ENCODE assay signal across 13 mouse cellular contexts in the genomic region with DNA sequence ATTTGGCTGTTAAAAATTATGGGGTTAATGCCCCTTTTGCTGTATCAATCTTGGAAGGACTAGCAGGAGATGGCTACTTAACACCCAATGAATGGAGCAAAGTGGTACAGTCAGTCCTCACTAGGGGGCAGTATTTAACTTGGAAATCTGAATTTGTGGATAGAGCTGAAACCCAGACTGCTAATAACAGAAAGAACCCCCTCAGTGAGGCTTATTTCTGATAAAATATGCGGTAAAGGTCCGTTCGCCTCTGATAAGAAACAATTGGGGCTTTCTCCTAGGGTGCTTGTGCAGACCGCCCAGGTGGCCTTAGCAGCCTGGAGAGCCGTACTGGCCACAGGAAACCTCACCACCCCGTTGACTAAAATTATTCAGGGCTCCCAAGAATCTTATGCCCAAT. TPM values are rescaled to one million over a fixed set of nuclear protein-coding genes. Genes with fewer than 3 reads are reported as not detected.
DNase-seq lines count a peak whose midpoint lies in the region; ATAC-seq and TF ChIP-seq lines count a peak whose summit lies in the region.
"Had no signal": no experiment of that assay in that cellular context is flagged by ENCODE, and none has a peak within 500 bp of the region (broad histone marks: within the 10 kb centered on the region; RNA-seq: fewer than 3 reads in every experiment).

No protein-coding gene starts in this region.

- TF ChIP-seq CTCF in brain, embryonic 14.5 days (IDR thresholded peaks at IDR 0.05; ENCODE audit: borderline replicate concordance, extremely low read depth, insufficient read depth, insufficient read length): no peak; the same call in 1 of the 2 replicates
- TF ChIP-seq CTCF in thymus, adult 2 months (IDR thresholded peaks at IDR 0.05; ENCODE audit: borderline replicate concordance, control insufficient read depth, extremely low read depth, insufficient read depth, low read length, poor library complexity): no peak

- H3K4me3 ChIP-seq in heart, embryonic 11.5 days (ENCODE audit: low read depth, low read length): no peak overlapping the region
- H3K4me3 ChIP-seq in liver, embryonic 11.5 days (ENCODE audit: low read depth, low read length): no peak overlapping the region
- H3K4me3 ChIP-seq in thymus, adult 2 months (ENCODE audit: control insufficient read depth, insufficient read depth, low read length): no peak overlapping the region

- WGBS in heart, embryonic 11.5 days (ENCODE audit: insufficient replicate concordance): 35% methylated on average over 6 of the region's 6 CpGs
- 38% methylated on average over 6 of the region's 6 CpGs for WGBS in liver, embryonic 11.5 days
- WGBS in thymus, adult 2 months: 49% methylated on average over 6 of the region's 6 CpGs

- H3K36me3 ChIP-seq in heart, embryonic 11.5 days (ENCODE audit: control insufficient read depth, insufficient read depth, low read length): no peaks in the 10 kb centered on the region
- no peaks in the 10 kb centered on the region for H3K36me3 ChIP-seq in liver, embryonic 11.5 days (ENCODE audit: control insufficient read depth, insufficient read depth, low read length)
- H3K36me3 ChIP-seq in thymus, adult 2 months (ENCODE audit: control insufficient read depth, insufficient read depth, low read length): no peaks in the 10 kb centered on the region

- ATAC-seq in heart, embryonic 11.5 days (replicated peaks; ENCODE audit: insufficient number of reproducible peaks, low FRiP score, low TSS enrichment): no peak
- ATAC-seq in liver, embryonic 11.5 days (replicated peaks; ENCODE audit: low FRiP score): 0 out of 2 replicates have a peak, but pooled peaks have one; percentile 34
- peak; percentile 57 for ATAC-seq in megakaryocyte-erythroid progenitor cell, adult 5-6 weeks (replicated peaks; ENCODE audit: low FRiP score, low TSS enrichment, poor library complexity, severe bottlenecking)
- ATAC-seq: inflammation-experienced regulatory T-cells, adult 6 months had no signal

- TF ChIP-seq POLR2A in brain, embryonic 14.5 days (IDR thresholded peaks at IDR 0.05; ENCODE audit: borderline replicate concordance, extremely low read depth, insufficient read depth, insufficient read length, poor library complexity, severe bottlenecking): no peak
- TF ChIP-seq POLR2A in thymus, adult 2 months (IDR thresholded peaks at IDR 0.05; ENCODE audit: control insufficient read depth, extremely low read depth, insufficient read depth, low read length, poor library complexity): no peak

- peak overlapping the region; percentile 16; the same call in 1 of the 2 replicates for H3K4me2 ChIP-seq in heart, embryonic 11.5 days
- H3K4me2 ChIP-seq in liver, embryonic 11.5 days: no peak overlapping the region

- H3K4me1 ChIP-seq in heart, embryonic 11.5 days (ENCODE audit: control insufficient read depth, insufficient read depth, low read length): no peaks in the 10 kb centered on the region
- H3K4me1 ChIP-seq in liver, embryonic 11.5 days (replicated peaks; ENCODE audit: control insufficient read depth, insufficient read depth, low read length): no peaks in the 10 kb centered on the region
- no peaks in the 10 kb centered on the region for H3K4me1 ChIP-seq in thymus, adult 2 months (replicated peaks; ENCODE audit: control insufficient read depth, insufficient read depth, low read length)

- no peak for DNase-seq in heart, adult 9 months (ENCODE audit: low spot score in 2 of 2)
- no peak for DNase-seq in liver, embryonic 11.5 days (ENCODE audit: low spot score)
- no peak for DNase-seq in liver
- peak; percentile 24 for DNase-seq in brain, embryonic 14.5 days (ENCODE audit: low read depth)
- no peak for DNase-seq in thymus, adult 2 months
- no peak for DNase-seq in spleen, adult 18-20 months
- DNase-seq: gastrocnemius, postnatal 25 days; thymus, adult 18-20 months had no signal

- H3K27me3 ChIP-seq in heart, embryonic 11.5 days (ENCODE audit: control insufficient read depth, insufficient read depth, low read length): no peaks in the 10 kb centered on the region
- no peaks in the 10 kb centered on the region for H3K27me3 ChIP-seq in liver, embryonic 11.5 days (replicated peaks; ENCODE audit: control insufficient read depth, insufficient read depth, low read length)
- H3K27me3 ChIP-seq in thymus, adult 2 months (ENCODE audit: control insufficient read depth, insufficient read depth, low read length): no peaks in the 10 kb centered on the region

- no peak overlapping the region for H3K9ac ChIP-seq in heart, embryonic 11.5 days (ENCODE audit: low read depth, low read length)
- no peak overlapping the region for H3K9ac ChIP-seq in liver, embryonic 11.5 days (ENCODE audit: low read depth, low read length)

- no peaks in the 10 kb centered on the region for H3K9me3 ChIP-seq in heart, embryonic 11.5 days (replicated peaks; ENCODE audit: control insufficient read depth, low read length)
- no peaks in the 10 kb centered on the region for H3K9me3 ChIP-seq in liver, embryonic 11.5 days (ENCODE audit: control insufficient read depth, low read length)

- no peak overlapping the region for H3K27ac ChIP-seq in heart, embryonic 11.5 days (ENCODE audit: low read depth, low read length)
- H3K27ac ChIP-seq in liver, embryonic 11.5 days (ENCODE audit: low read depth, low read length): no peak overlapping the region
- no peak overlapping the region for H3K27ac ChIP-seq in thymus, adult 2 months (ENCODE audit: control insufficient read depth, insufficient read depth, low read length)

RNA-seq across cellular contexts. Expression of a gene that starts 6.5 kb away (rescaled TPM):
- polyA plus RNA-seq in heart, embryonic 11.5 days (2014; fragmentation: Nextera tagmentation; extraction: Ambion mirVana): not detected in 2 replicates
- not detected in 2 replicates for polyA plus RNA-seq in liver, embryonic 11.5 days (2014; fragmentation: Nextera tagmentation; extraction: Ambion mirVana)
- polyA plus RNA-seq in brain, embryonic 14.5 days (2012; rRNA removed): not detected in 2 replicates
- total RNA-seq in megakaryocyte-erythroid progenitor cell, adult 5-6 weeks (2014; fragmentation: Nextera tagmentation): not detected in 2 replicates
- total RNA-seq in megakaryocyte-erythroid progenitor cell, adult 5-6 weeks (2017): not detected in 2 replicates
- polyA plus RNA-seq in thymus, adult 2 months (2012; rRNA removed): not detected in 2 replicates
- total RNA-seq: gastrocnemius, postnatal 25 days; monocyte, adult 5-6 weeks had no signal
- polyA plus RNA-seq: limb, embryonic 14.5 days had no signal

RNA-seq across cellular contexts. Expression of a gene that starts 45.4 kb away (rescaled TPM):
- polyA plus RNA-seq in heart, embryonic 11.5 days (2014; fragmentation: Nextera tagmentation; extraction: Ambion mirVana): not detected in 2 replicates
- not detected in 2 replicates for polyA plus RNA-seq in liver, embryonic 11.5 days (2014; fragmentation: Nextera tagmentation; extraction: Ambion mirVana)
- not detected in 2 replicates for polyA plus RNA-seq in brain, embryonic 14.5 days (2012; rRNA removed)
- not detected in 2 replicates for total RNA-seq in megakaryocyte-erythroid progenitor cell, adult 5-6 weeks (2014; fragmentation: Nextera tagmentation)
- not detected in 2 replicates for total RNA-seq in megakaryocyte-erythroid progenitor cell, adult 5-6 weeks (2017)
- not detected in 2 replicates for polyA plus RNA-seq in thymus, adult 2 months (2012; rRNA removed)
- total RNA-seq: gastrocnemius, postnatal 25 days; monocyte, adult 5-6 weeks had no signal
- polyA plus RNA-seq: inflammation-experienced regulatory T-cells, adult 6 months; limb, embryonic 14.5 days had no signal
